8 mouse cellular contexts compared by ENCODE assay signal in the genomic region with DNA sequence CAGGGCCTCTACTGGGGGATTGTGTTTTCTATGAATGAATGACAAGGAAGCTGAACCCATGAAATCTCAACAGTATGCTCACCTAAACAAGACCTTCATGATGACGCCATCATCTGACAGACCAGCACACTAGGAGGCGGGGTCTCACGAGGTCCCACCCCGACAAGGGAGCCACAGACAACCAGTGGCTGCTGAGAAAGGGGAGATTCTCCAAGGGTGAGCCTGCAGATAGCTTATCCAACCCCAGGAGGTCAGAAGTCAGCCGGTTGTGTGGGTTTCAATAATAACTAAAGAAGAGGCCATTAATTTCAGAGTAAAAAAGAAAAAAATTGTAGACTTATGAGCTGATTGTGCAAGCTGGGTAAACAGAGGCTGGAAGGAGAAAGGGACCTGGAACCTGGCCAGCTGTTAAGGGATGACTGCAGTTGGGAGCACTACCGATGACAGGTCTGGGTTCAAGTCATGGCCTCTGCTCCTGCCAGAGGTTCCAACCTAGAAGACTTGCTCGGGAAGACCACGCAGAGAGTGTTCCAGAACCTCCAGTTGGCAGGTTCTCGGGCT.
DNase-seq lines count a peak whose midpoint lies in the region; ATAC-seq lines count a peak whose summit lies in the region.

No protein-coding gene starts in this region.

- no peaks in the 10 kb centered on the region for H3K36me3 ChIP-seq in embryonic facial prominence, embryonic 13.5 days
- H3K36me3 ChIP-seq in stomach, embryonic 15.5 days = no peaks in the 10 kb centered on the region

- 0 out of 2 replicates have a peak overlapping the region, but pooled peaks have one; percentile 89 for H3K4me2 ChIP-seq in embryonic facial prominence, embryonic 13.5 days
- H3K4me2 ChIP-seq in stomach, embryonic 15.5 days = no peak overlapping the region; the same call in 1 of the 2 replicates

- H3K4me1 ChIP-seq in embryonic facial prominence, embryonic 13.5 days = peaks cover 74% of the 10 kb centered on the region
- H3K4me1 ChIP-seq in stomach, embryonic 15.5 days = peaks cover 68% of the 10 kb centered on the region

- no peaks in the 10 kb centered on the region for H3K27me3 ChIP-seq in embryonic facial prominence, embryonic 13.5 days
- no peaks in the 10 kb centered on the region for H3K27me3 ChIP-seq in stomach, embryonic 15.5 days (replicated peaks)

- H3K27ac ChIP-seq in embryonic facial prominence, embryonic 13.5 days = peak overlapping the region; percentile 92
- H3K27ac ChIP-seq in stomach, embryonic 15.5 days = peak overlapping the region; percentile 94

- no peak overlapping the region for H3K4me3 ChIP-seq in embryonic facial prominence, embryonic 13.5 days
- H3K4me3 ChIP-seq in stomach, embryonic 15.5 days (replicated peaks) = no peak overlapping the region

- H3K9ac ChIP-seq in embryonic facial prominence, embryonic 13.5 days = no peak overlapping the region
- H3K9ac ChIP-seq in stomach, embryonic 15.5 days = no peak overlapping the region

- DNase-seq in embryo, embryonic 10 days (ENCODE audit: low spot score) = peak; percentile 58
- no peak for DNase-seq in embryo, embryonic 11 days
- DNase-seq in 3T3-L1 (ENCODE audit: low read depth, low spot score) = peak; percentile 56
- DNase-seq in induced T-regulatory cell, adult 2 months (ENCODE audit: low read depth) = peak; percentile 65
- no peak for DNase-seq in layer of hippocampus, postnatal 36 days
- no peak for DNase-seq in spleen, postnatal 10 days (ENCODE audit: low spot score in 2 of 2)

- WGBS in embryonic facial prominence, embryonic 13.5 days = 62% methylated on average over 9 of the region's 9 CpGs
- WGBS in stomach, embryonic 15.5 days = 60% methylated on average over 9 of the region's 9 CpGs

- H3K9me3 ChIP-seq in embryonic facial prominence, embryonic 13.5 days = no peaks in the 10 kb centered on the region
- H3K9me3 ChIP-seq in stomach, embryonic 15.5 days = no peaks in the 10 kb centered on the region

- ATAC-seq in embryonic facial prominence, embryonic 13.5 days (ENCODE audit: insufficient number of reproducible peaks, insufficient read depth, low FRiP score, low TSS enrichment, low read depth) = no peak
- ATAC-seq in stomach, embryonic 15.5 days (ENCODE audit: insufficient read depth, low FRiP score, low read depth) = no peak

Comparison
In these comparisons a context has a peak if more than half of its experiments do, and no peak if none do; other contexts are left out.
1. DNase-seq: peak in embryo, embryonic 10 days (single experiment), 3T3-L1 (single experiment) and induced T-regulatory cell, adult 2 months (single experiment); none in embryo, embryonic 11 days (single experiment), layer of hippocampus, postnatal 36 days (0 of 2) and spleen, postnatal 10 days (0 of 2).